Mouse (Mus musculus): ENCODE data around the gene Nacc1.

Nacc1 gene

GRCm38 (mm10) chr8:84713381-84713780 lies 25.7 kb upstream of the Nacc1 start:
- no peak for DNase-seq

GRCm38 (mm10) chr8:84712759-84713120 lies 25.1 kb upstream of the Nacc1 start:
- DNase-seq: no peak

- peak; percentile 70 for DNase-seq
These were observed 24.5 kb upstream of the Nacc1 start for GRCm38 (mm10) chr8:84711933-84712758.

GRCm38 (mm10) chr8:84711312-84711711 lies 23.6 kb upstream of the Nacc1 start:
- peak; percentile 38 for DNase-seq

GRCm38 (mm10) chr8:84709931-84710330 lies 22.3 kb upstream of the Nacc1 start:
- DNase-seq: no peak

GRCm38 (mm10) chr8:84708774-84709475 lies 21.3 kb upstream of the Nacc1 start:
- peak; percentile 91 for DNase-seq

GRCm38 (mm10) chr8:84708071-84708541 lies 20.4 kb upstream of the Nacc1 start:
- DNase-seq: peak; percentile 53

- DNase-seq: peak; percentile 78
These were observed 19.7 kb upstream of the Nacc1 start for GRCm38 (mm10) chr8:84707267-84707883.

GRCm38 (mm10) chr8:84706610-84707266 lies 19.1 kb upstream of the Nacc1 start:
- DNase-seq: peak; percentile 53

- DNase-seq: no peak
These were observed 18.3 kb upstream of the Nacc1 start for GRCm38 (mm10) chr8:84705960-84706359.

- DNase-seq: peak; percentile 48
These were observed 17.5 kb upstream of the Nacc1 start for GRCm38 (mm10) chr8:84704867-84705831.

GRCm38 (mm10) chr8:84704356-84704755 lies 16.7 kb upstream of the Nacc1 start:
- DNase-seq: peak; percentile 92

- DNase-seq: no peak
These were observed 16.0 kb upstream of the Nacc1 start for GRCm38 (mm10) chr8:84703466-84704249.

- DNase-seq: no peak
These were observed 15.4 kb upstream of the Nacc1 start for GRCm38 (mm10) chr8:84702963-84703465.

- no peak for DNase-seq
These were observed 14.9 kb upstream of the Nacc1 start for GRCm38 (mm10) chr8:84702561-84702960.

- peak; percentile 86 for DNase-seq
These were observed 13.6 kb upstream of the Nacc1 start, which contains the start of gene Lyl1 for GRCm38 (mm10) chr8:84700941-84701911. Gene Lyl1 (plus strand): TSS chr8:84701457.

- no peak for DNase-seq
These were observed 12.9 kb upstream of the Nacc1 start for GRCm38 (mm10) chr8:84700526-84700925.

- peak; percentile 68 for DNase-seq
These were observed 12.2 kb upstream of the Nacc1 start for GRCm38 (mm10) chr8:84699861-84700322.

GRCm38 (mm10) chr8:84698929-84699401 lies 11.3 kb upstream of the Nacc1 start:
- DNase-seq: peak; percentile 80

Measured in lung, postnatal 14 days (tissue).